Mouse (Mus musculus): ENCODE measurements at regions not wholly inside any gene's neighbourhood (a gene's known extent, or its start where the extent isn't known, plus 50 kb on each side); places are given as distances from the start of the nearest gene placed in this dataset.

GRCm38 (mm10) chr11:52685436-52685835, 79.0 kb upstream of the Fstl4 start:
- no peaks in the 10 kb centered on the region for H3K4me1 ChIP-seq (ENCODE audit: insufficient read depth, low read depth, low read length)
- TF ChIP-seq CTCF (IDR thresholded peaks at IDR 0.05; ENCODE audit: low read depth, low read length) (no peak), GATA1 (IDR thresholded peaks at IDR 0.05; ENCODE audit: borderline replicate concordance, low read length) (no peak), POLR2AphosphoS5 (IDR thresholded peaks at IDR 0.05; ENCODE audit: insufficient replicate concordance, low read depth, low read length) (no peak), TAL1 (conservative IDR thresholded peaks at IDR 0.05; ENCODE audit: low read depth, low read length) (no peak), GATA2 (IDR thresholded peaks at IDR 0.05; ENCODE audit: borderline replicate concordance, low read depth, low read length) (no peak)
- H3K36me3 ChIP-seq (replicated peaks), result no peaks in the 10 kb centered on the region
- ATAC-seq (ENCODE audit: extremely low read depth, insufficient number of reproducible peaks, low FRiP score, poor library complexity, severe bottlenecking) (no peak), DNase-seq (ENCODE audit: low spot score) (no peak)
- H3K4me3 ChIP-seq (ENCODE audit: low read depth, low read length), result no peak overlapping the region
- no peaks in the 10 kb centered on the region for H3K27me3 ChIP-seq (ENCODE audit: insufficient read depth, low read length)
- H3K9me3 ChIP-seq (replicated peaks), result 0 out of 2 replicates have a peak, but pooled peaks cover 4% of the 10 kb centered on the region

DNA sequence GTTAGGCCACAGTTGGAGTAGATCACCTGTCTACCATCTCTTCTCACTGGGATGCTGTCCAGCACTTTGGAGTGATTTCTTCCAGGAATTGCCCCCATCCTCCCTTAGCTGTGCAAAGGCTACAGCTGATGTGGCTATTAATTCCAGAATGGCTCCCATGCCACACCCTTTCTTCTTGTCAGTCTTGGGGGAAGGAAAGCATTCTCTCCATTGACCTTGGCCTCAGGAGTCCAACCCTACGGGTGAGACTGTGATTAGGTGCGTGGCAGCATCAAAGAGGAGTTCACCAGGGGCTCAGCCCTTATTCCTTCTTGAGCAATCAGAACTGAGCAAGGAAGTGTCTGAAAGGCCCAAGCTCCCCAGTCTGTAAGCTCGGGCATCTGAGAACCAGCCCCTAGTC, 71.7 kb upstream of the Fstl4 start:
- ATAC-seq (ENCODE audit: extremely low read depth, insufficient number of reproducible peaks, low FRiP score, poor library complexity, severe bottlenecking) (no peak), DNase-seq (ENCODE audit: low spot score) (no peak)
- Histone ChIP-seq H3K4me1 (ENCODE audit: insufficient read depth, low read depth, low read length) (no peaks in the 10 kb centered on the region), H3K4me3 (ENCODE audit: low read depth, low read length) (no peak overlapping the region), H3K36me3 (replicated peaks) (no peaks in the 10 kb centered on the region), H3K9me3 (replicated peaks) (no peaks in the 10 kb centered on the region), H3K27me3 (ENCODE audit: insufficient read depth, low read length) (peaks cover 4% of the 10 kb centered on the region; the same call in 1 of the 2 replicates)
- TF ChIP-seq CTCF (IDR thresholded peaks at IDR 0.05; ENCODE audit: low read depth, low read length) (no peak), GATA1 (IDR thresholded peaks at IDR 0.05; ENCODE audit: borderline replicate concordance, low read length) (no peak), GATA2 (IDR thresholded peaks at IDR 0.05; ENCODE audit: borderline replicate concordance, low read depth, low read length) (no peak), POLR2AphosphoS5 (IDR thresholded peaks at IDR 0.05; ENCODE audit: insufficient replicate concordance, low read depth, low read length) (no peak), TAL1 (conservative IDR thresholded peaks at IDR 0.05; ENCODE audit: low read depth, low read length) (no peak)

DNA sequence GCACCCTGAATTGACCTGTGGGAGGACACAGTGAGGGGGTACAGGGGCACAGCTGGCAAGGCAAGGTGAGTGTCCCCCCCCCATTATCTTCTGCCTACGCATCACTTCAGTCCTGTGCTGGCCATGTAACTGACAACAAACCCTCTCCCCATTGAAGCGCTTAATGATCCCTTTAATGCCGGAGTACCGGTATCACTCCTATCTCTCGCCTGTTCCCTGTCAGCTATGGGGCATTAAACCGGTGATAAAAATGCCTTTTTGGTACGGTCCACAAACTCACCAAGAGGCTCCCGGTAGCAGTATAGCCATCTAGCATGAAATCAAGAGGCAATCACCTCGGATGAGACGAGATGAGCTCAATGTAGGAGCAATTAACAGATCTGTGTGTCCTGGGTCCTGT, 62.8 kb upstream of the Fstl4 start:
- no peaks in the 10 kb centered on the region for H3K9me3 ChIP-seq (replicated peaks)
- ATAC-seq (ENCODE audit: extremely low read depth, insufficient number of reproducible peaks, low FRiP score, poor library complexity, severe bottlenecking) (no peak), DNase-seq (ENCODE audit: low spot score) (no peak)
- no peaks in the 10 kb centered on the region for H3K36me3 ChIP-seq (replicated peaks)
- no peaks in the 10 kb centered on the region for H3K27me3 ChIP-seq (ENCODE audit: insufficient read depth, low read length)
- TF ChIP-seq POLR2AphosphoS5 (IDR thresholded peaks at IDR 0.05; ENCODE audit: insufficient replicate concordance, low read depth, low read length) (no peak), TAL1 (conservative IDR thresholded peaks at IDR 0.05; ENCODE audit: low read depth, low read length) (no peak), CTCF (IDR thresholded peaks at IDR 0.05; ENCODE audit: low read depth, low read length) (no peak), GATA1 (IDR thresholded peaks at IDR 0.05; ENCODE audit: borderline replicate concordance, low read length) (no peak), GATA2 (IDR thresholded peaks at IDR 0.05; ENCODE audit: borderline replicate concordance, low read depth, low read length) (no peak)
- no peak overlapping the region for H3K4me3 ChIP-seq (ENCODE audit: low read depth, low read length)
- no peaks in the 10 kb centered on the region for H3K4me1 ChIP-seq (ENCODE audit: insufficient read depth, low read depth, low read length)

DNA sequence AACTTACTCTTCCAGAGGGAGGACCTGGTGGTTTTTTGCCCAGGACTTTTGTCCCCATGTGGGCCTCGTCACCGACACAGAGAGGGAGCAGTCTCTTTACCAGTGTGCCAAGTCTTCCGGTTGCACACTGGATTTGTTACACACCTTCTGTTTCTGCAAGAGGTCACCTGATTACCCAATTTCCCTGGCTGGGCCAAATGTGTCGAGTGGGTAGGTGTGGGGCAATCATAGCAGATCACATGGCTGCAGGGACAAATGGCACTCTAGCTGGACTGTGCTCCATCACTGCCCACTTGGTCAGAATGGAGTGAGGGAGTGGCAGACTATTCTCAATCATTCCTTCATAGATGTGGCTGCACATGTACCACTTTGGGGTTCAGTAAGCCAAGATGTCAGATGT, 61.0 kb upstream of the Fstl4 start:
- TF ChIP-seq POLR2AphosphoS5 (IDR thresholded peaks at IDR 0.05; ENCODE audit: insufficient replicate concordance, low read depth, low read length) (no peak), GATA2 (IDR thresholded peaks at IDR 0.05; ENCODE audit: borderline replicate concordance, low read depth, low read length) (no peak), TAL1 (conservative IDR thresholded peaks at IDR 0.05; ENCODE audit: low read depth, low read length) (no peak), CTCF (IDR thresholded peaks at IDR 0.05; ENCODE audit: low read depth, low read length) (no peak), GATA1 (IDR thresholded peaks at IDR 0.05; ENCODE audit: borderline replicate concordance, low read length) (no peak)
- H3K9me3 ChIP-seq (replicated peaks), result no peaks in the 10 kb centered on the region
- H3K27me3 ChIP-seq (ENCODE audit: insufficient read depth, low read length), result no peaks in the 10 kb centered on the region
- ATAC-seq (ENCODE audit: extremely low read depth, insufficient number of reproducible peaks, low FRiP score, poor library complexity, severe bottlenecking), result no peak
- no peak for DNase-seq (ENCODE audit: low spot score)
- H3K4me1 ChIP-seq (ENCODE audit: insufficient read depth, low read depth, low read length), result no peaks in the 10 kb centered on the region
- H3K36me3 ChIP-seq (replicated peaks), result no peaks in the 10 kb centered on the region
- no peak overlapping the region for H3K4me3 ChIP-seq (ENCODE audit: low read depth, low read length)

Measured in G1E (cell line).